ENCODE assay signal across 18 mouse cellular contexts in the genomic region with DNA sequence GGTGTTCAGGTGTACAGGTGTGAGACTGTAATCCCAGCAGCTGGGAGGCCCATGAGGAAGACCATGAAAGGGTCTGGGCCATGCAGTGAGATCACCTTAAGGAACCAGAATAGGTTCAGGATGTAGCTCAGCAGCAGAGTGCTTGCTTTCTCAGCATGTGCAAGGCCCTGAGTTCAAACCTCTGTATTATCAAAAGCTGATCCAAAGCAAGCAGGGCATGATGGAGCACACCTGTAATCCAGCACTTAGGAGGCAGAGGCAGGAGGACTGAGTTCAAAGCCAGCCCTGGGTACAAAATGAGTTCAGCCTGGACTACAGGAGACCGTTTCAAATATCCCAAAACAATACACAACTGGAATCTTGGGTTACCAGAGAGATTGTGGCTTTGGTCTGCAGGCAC. TPM values are rescaled to one million over a fixed set of nuclear protein-coding genes. Genes with fewer than 3 reads are reported as not detected.
DNase-seq lines count a peak whose midpoint lies in the region; ATAC-seq and TF ChIP-seq lines count a peak whose summit lies in the region.
"Had no signal": no experiment of that assay in that cellular context is flagged by ENCODE, and none has a peak within 500 bp of the region (broad histone marks: within the 10 kb centered on the region; RNA-seq: fewer than 3 reads in every experiment).

No protein-coding gene starts in this region.

- peak; percentile 34 for DNase-seq in hindbrain, embryonic 10.5 days (ENCODE audit: low spot score)
- DNase-seq in hindbrain, postnatal 0 days (ENCODE audit: low spot score): no peak
- peak; percentile 46 for DNase-seq in 3134 (ENCODE audit: extremely low read depth, insufficient read length, low spot score)
- DNase-seq in Muller cell, postnatal 12 days (ENCODE audit: inconsistent ontology term): peak; percentile 25
- DNase-seq in forebrain, postnatal 0 days: peak; percentile 61
- DNase-seq in spleen, postnatal 10 days (ENCODE audit: low spot score in 2 of 2): no peak
- no peak for DNase-seq in midbrain, embryonic 14.5 days
- DNase-seq: cerebellum, adult 2 months; kidney, postnatal 14 days; left cerebral cortex, postnatal 4 days; lung, postnatal 14 days; right cerebral cortex, postnatal 25 days had no signal

- H3K4me1 ChIP-seq in hindbrain, embryonic 10.5 days (replicated peaks): peaks cover 8% of the 10 kb centered on the region; the same call in 1 of the 2 replicates
- H3K4me1 ChIP-seq in hindbrain, postnatal 0 days (ENCODE audit: insufficient read depth, low read length): no peaks in the 10 kb centered on the region
- no peaks in the 10 kb centered on the region for H3K4me1 ChIP-seq in forebrain, postnatal 0 days (ENCODE audit: insufficient read depth)
- no peaks in the 10 kb centered on the region for H3K4me1 ChIP-seq in midbrain, embryonic 14.5 days (ENCODE audit: control insufficient read depth, insufficient read depth, low read length)
- H3K4me1 ChIP-seq in heart, embryonic 12.5 days (replicated peaks): no peaks in the 10 kb centered on the region
- H3K4me1 ChIP-seq: liver, embryonic 12.5 days had no signal

- no peak for TF ChIP-seq CTCF in hindbrain, postnatal 0 days (IDR thresholded peaks at IDR 0.05; ENCODE audit: low read depth)
- no peak for TF ChIP-seq CTCF in forebrain, postnatal 0 days (IDR thresholded peaks at IDR 0.05; ENCODE audit: low read depth)

- no peak overlapping the region for H3K4me2 ChIP-seq in hindbrain, postnatal 0 days (ENCODE audit: low read depth, low read length)
- H3K4me2 ChIP-seq in forebrain, postnatal 0 days (ENCODE audit: low read depth): no peak overlapping the region
- no peak overlapping the region for H3K4me2 ChIP-seq in midbrain, embryonic 14.5 days (ENCODE audit: low read length)
- H3K4me2 ChIP-seq in heart, embryonic 12.5 days: no peak overlapping the region
- H3K4me2 ChIP-seq: liver, embryonic 12.5 days had no signal

- H3K9ac ChIP-seq in hindbrain, postnatal 0 days (replicated peaks; ENCODE audit: low read length): no peak overlapping the region
- no peak overlapping the region for H3K9ac ChIP-seq in forebrain, postnatal 0 days
- H3K9ac ChIP-seq in midbrain, embryonic 14.5 days (replicated peaks; ENCODE audit: low read length): no peak overlapping the region
- no peak overlapping the region for H3K9ac ChIP-seq in heart, embryonic 12.5 days
- H3K9ac ChIP-seq: liver, embryonic 12.5 days had no signal

- peaks cover 30% of the 10 kb centered on the region for H3K36me3 ChIP-seq in hindbrain, embryonic 10.5 days
- no peaks in the 10 kb centered on the region; the same call in 1 of the 2 replicates for H3K36me3 ChIP-seq in hindbrain, postnatal 0 days (ENCODE audit: insufficient read depth, low read length)
- H3K36me3 ChIP-seq in forebrain, postnatal 0 days (ENCODE audit: insufficient read depth): peaks cover 10% of the 10 kb centered on the region
- peaks cover 21% of the 10 kb centered on the region for H3K36me3 ChIP-seq in midbrain, embryonic 14.5 days (ENCODE audit: control insufficient read depth, insufficient read depth, low read length)
- H3K36me3 ChIP-seq in heart, embryonic 12.5 days: no peaks in the 10 kb centered on the region
- H3K36me3 ChIP-seq: liver, embryonic 12.5 days had no signal

- 0 out of 2 replicates have a peak, but pooled peaks cover 3% of the 10 kb centered on the region for H3K9me3 ChIP-seq in hindbrain, embryonic 10.5 days
- no peaks in the 10 kb centered on the region for H3K9me3 ChIP-seq in hindbrain, postnatal 0 days (ENCODE audit: low read length)
- no peaks in the 10 kb centered on the region for H3K9me3 ChIP-seq in forebrain, postnatal 0 days (ENCODE audit: low read length)
- H3K9me3 ChIP-seq in midbrain, embryonic 14.5 days (ENCODE audit: control insufficient read depth, low read length): no peaks in the 10 kb centered on the region
- no peaks in the 10 kb centered on the region; the same call in 1 of the 2 replicates for H3K9me3 ChIP-seq in heart, embryonic 12.5 days (replicated peaks)
- H3K9me3 ChIP-seq: liver, embryonic 12.5 days had no signal

- H3K27ac ChIP-seq in hindbrain, embryonic 10.5 days: no peak overlapping the region
- no peak overlapping the region for H3K27ac ChIP-seq in hindbrain, postnatal 0 days
- no peak overlapping the region for H3K27ac ChIP-seq in forebrain, postnatal 0 days (ENCODE audit: low read depth, low read length)
- H3K27ac ChIP-seq in midbrain, embryonic 14.5 days (replicated peaks; ENCODE audit: low read depth, low read length): no peak overlapping the region
- H3K27ac ChIP-seq in heart, embryonic 12.5 days (ENCODE audit: poor library complexity, severe bottlenecking): no peak overlapping the region
- H3K27ac ChIP-seq: liver, embryonic 12.5 days had no signal

- no peak overlapping the region for H3K4me3 ChIP-seq in hindbrain, embryonic 10.5 days
- no peak overlapping the region for H3K4me3 ChIP-seq in hindbrain, postnatal 0 days (ENCODE audit: low read length)
- H3K4me3 ChIP-seq in forebrain, postnatal 0 days (ENCODE audit: low read depth, low read length): no peak overlapping the region
- no peak overlapping the region for H3K4me3 ChIP-seq in midbrain, embryonic 14.5 days (replicated peaks; ENCODE audit: low read depth, low read length)
- H3K4me3 ChIP-seq in heart, embryonic 12.5 days: no peak overlapping the region
- H3K4me3 ChIP-seq: liver, embryonic 12.5 days had no signal

- no peak for ATAC-seq in hindbrain, postnatal 0 days
- no peak; the same call in 1 of the 2 replicates for ATAC-seq in forebrain, postnatal 0 days
- no peak for ATAC-seq in midbrain, embryonic 14.5 days (ENCODE audit: low FRiP score, low TSS enrichment)
- no peak for ATAC-seq in heart, embryonic 12.5 days (ENCODE audit: insufficient number of reproducible peaks, low FRiP score)
- ATAC-seq: CD4-positive, CD25-positive, alpha-beta regulatory T cell, adult 4 months; intestine, embryonic 16.5 days; liver, embryonic 12.5 days; Patski had no signal

- 84% methylated on average over 1 of the region's 1 CpGs for WGBS in hindbrain, embryonic 10.5 days
- 81% methylated on average over 1 of the region's 1 CpGs for WGBS in hindbrain, postnatal 0 days
- 79% methylated on average over 1 of the region's 1 CpGs for WGBS in forebrain, postnatal 0 days
- 73% methylated on average over 1 of the region's 1 CpGs for WGBS in midbrain, embryonic 14.5 days
- WGBS in heart, embryonic 12.5 days: 87% methylated on average over 1 of the region's 1 CpGs

- no peaks in the 10 kb centered on the region for H3K27me3 ChIP-seq in hindbrain, embryonic 10.5 days (ENCODE audit: insufficient read depth, poor library complexity, severe bottlenecking)
- H3K27me3 ChIP-seq in hindbrain, postnatal 0 days (ENCODE audit: insufficient read depth, low read length): no peaks in the 10 kb centered on the region
- H3K27me3 ChIP-seq in forebrain, postnatal 0 days (ENCODE audit: insufficient read depth, low read length): no peaks in the 10 kb centered on the region
- H3K27me3 ChIP-seq in midbrain, embryonic 14.5 days (ENCODE audit: control insufficient read depth, insufficient read depth, low read length): no peaks in the 10 kb centered on the region
- peaks cover 25% of the 10 kb centered on the region for H3K27me3 ChIP-seq in heart, embryonic 12.5 days (replicated peaks)
- H3K27me3 ChIP-seq: Patski had no signal

RNA-seq across cellular contexts. Expression of a gene that starts 9.1 kb away (rescaled TPM):
- polyA plus RNA-seq in hindbrain, embryonic 10.5 days (2016; fragmentation: Nextera tagmentation; extraction: Ambion mirVana): 8.9 and 15.7 TPM in 2 replicates
- 79.8 and 88.4 TPM in 2 replicates for total RNA-seq in hindbrain, postnatal 0 days (2014; rRNA removed)
- 43.8 and 46.4 TPM in 2 replicates for polyA plus RNA-seq in hindbrain, postnatal 0 days (2015; fragmentation: Nextera tagmentation; extraction: Ambion mirVana)
- total RNA-seq in forebrain, postnatal 0 days (2014; rRNA removed): 80.9 and 91.7 TPM in 2 replicates
- polyA plus RNA-seq in forebrain, postnatal 0 days (2015; fragmentation: Nextera tagmentation; extraction: Ambion mirVana): 44.6 and 57.7 TPM in 2 replicates
- polyA plus RNA-seq in midbrain, embryonic 14.5 days (2014; fragmentation: Nextera tagmentation; extraction: Ambion mirVana): 66.4 and 80.5 TPM in 2 replicates
- polyA plus RNA-seq in heart, embryonic 12.5 days (2016; fragmentation: Nextera tagmentation; extraction: Ambion mirVana): 0.37 and 0.83 TPM in 2 replicates
- total RNA-seq: monocyte, adult 5-6 weeks had no signal
- polyA plus RNA-seq: CD4-positive, CD25-positive, alpha-beta regulatory T cell, adult 4 months had no signal

Comparison
In these comparisons a context has a peak if more than half of its experiments do, and no peak if none do; other contexts are left out.
1. DNase-seq: peak in hindbrain, embryonic 10.5 days (single experiment), 3134 (single experiment), Muller cell, postnatal 12 days (single experiment) and forebrain, postnatal 0 days (single experiment); none in hindbrain, postnatal 0 days (single experiment), spleen, postnatal 10 days (0 of 2) and midbrain, embryonic 14.5 days (single experiment).